In genomic region chr17:71909107-71909506, GRCm38 (mm10) we compare ENCODE assay signal across 9 mouse cellular contexts.
A peak's percentile ranks its signal among the peaks of the same experiment; 100 is the strongest.
DNase-seq lines count a peak whose midpoint lies in the region; ATAC-seq and TF ChIP-seq lines count a peak whose summit lies in the region.
"Had no signal": no experiment of that assay in that cellular context is flagged by ENCODE, and none has a peak within 500 bp of the region (broad histone marks: within the 10 kb centered on the region; RNA-seq: fewer than 3 reads in every experiment).

No protein-coding gene starts in this region.

- no peak for TF ChIP-seq POLR2A in liver, adult 2 months (IDR thresholded peaks at IDR 0.05; ENCODE audit: extremely low read depth, insufficient read depth, low read length)

- no peak for ATAC-seq in forebrain, embryonic 14.5 days
- no peak for ATAC-seq in forebrain, embryonic 15.5 days (replicated peaks)
- no peak for ATAC-seq in liver, embryonic 11.5 days (replicated peaks; ENCODE audit: low FRiP score)
- ATAC-seq in monocyte, adult 5-6 weeks (replicated peaks; ENCODE audit: insufficient number of reproducible peaks, low FRiP score, low TSS enrichment, poor library complexity, severe bottlenecking): no peak

- H3K4me2 ChIP-seq in forebrain, embryonic 14.5 days (ENCODE audit: low read length): no peak overlapping the region
- no peak overlapping the region for H3K4me2 ChIP-seq in forebrain, embryonic 15.5 days (replicated peaks)
- no peak overlapping the region for H3K4me2 ChIP-seq in liver, embryonic 11.5 days
- H3K4me2 ChIP-seq: limb, embryonic 12.5 days had no signal

- WGBS in forebrain, embryonic 14.5 days: 48% methylated on average over 3 of the region's 3 CpGs
- 40% methylated on average over 3 of the region's 3 CpGs for WGBS in forebrain, embryonic 15.5 days
- WGBS in liver, adult 2 months: 34% methylated on average over 3 of the region's 3 CpGs
- 41% methylated on average over 3 of the region's 3 CpGs for WGBS in liver, embryonic 11.5 days

- peak; percentile 7 for DNase-seq in forebrain, embryonic 14.5 days (ENCODE audit: low spot score)
- no peak for DNase-seq in liver, adult 2 months (ENCODE audit: extremely low read depth, low read depth, low spot score)
- no peak for DNase-seq in liver, embryonic 11.5 days (ENCODE audit: low spot score)
- DNase-seq in brain, adult 2 months (ENCODE audit: low read depth, low spot score): peak; percentile 27
- DNase-seq in kidney, postnatal 36 days: peak; percentile 16 to 66
- no peak for DNase-seq in spleen, adult 12 weeks (ENCODE audit: low spot score)

- H3K79me2 ChIP-seq in liver, adult 2 months (ENCODE audit: control insufficient read depth, insufficient read depth, low read length): no peaks in the 10 kb centered on the region

- H3K9ac ChIP-seq in forebrain, embryonic 14.5 days (ENCODE audit: low read length): no peak overlapping the region
- H3K9ac ChIP-seq in forebrain, embryonic 15.5 days (replicated peaks): no peak overlapping the region
- no peak overlapping the region for H3K9ac ChIP-seq in liver, adult 2 months (ENCODE audit: low read depth, low read length)
- H3K9ac ChIP-seq in liver, embryonic 11.5 days (ENCODE audit: low read depth, low read length): no peak overlapping the region
- H3K9ac ChIP-seq: limb, embryonic 12.5 days had no signal

- TF ChIP-seq CTCF in liver, adult 2 months (IDR thresholded peaks at IDR 0.05; ENCODE audit: low read depth, low read length): peak; percentile 71

- H3K36me3 ChIP-seq in forebrain, embryonic 14.5 days (ENCODE audit: control insufficient read depth, insufficient read depth, low read length): no peaks in the 10 kb centered on the region
- H3K36me3 ChIP-seq in forebrain, embryonic 15.5 days: no peaks in the 10 kb centered on the region
- no peaks in the 10 kb centered on the region for H3K36me3 ChIP-seq in liver, adult 2 months (ENCODE audit: control insufficient read depth, insufficient read depth, low read length)
- no peaks in the 10 kb centered on the region for H3K36me3 ChIP-seq in liver, embryonic 11.5 days (ENCODE audit: control insufficient read depth, insufficient read depth, low read length)
- H3K36me3 ChIP-seq: limb, embryonic 12.5 days had no signal

- H3K9me3 ChIP-seq in forebrain, embryonic 14.5 days (replicated peaks; ENCODE audit: control insufficient read depth, low read length): no peaks in the 10 kb centered on the region
- no peaks in the 10 kb centered on the region for H3K9me3 ChIP-seq in forebrain, embryonic 15.5 days
- no peaks in the 10 kb centered on the region for H3K9me3 ChIP-seq in liver, embryonic 11.5 days (ENCODE audit: control insufficient read depth, low read length)
- H3K9me3 ChIP-seq: limb, embryonic 12.5 days had no signal

- H3K27me3 ChIP-seq in forebrain, embryonic 14.5 days (replicated peaks; ENCODE audit: control insufficient read depth, insufficient read depth, low read length): no peaks in the 10 kb centered on the region
- H3K27me3 ChIP-seq in forebrain, embryonic 15.5 days: no peaks in the 10 kb centered on the region
- H3K27me3 ChIP-seq in liver, adult 2 months (ENCODE audit: control insufficient read depth, insufficient read depth, low read length): no peaks in the 10 kb centered on the region
- no peaks in the 10 kb centered on the region for H3K27me3 ChIP-seq in liver, embryonic 11.5 days (replicated peaks; ENCODE audit: control insufficient read depth, insufficient read depth, low read length)
- H3K27me3 ChIP-seq: limb, embryonic 12.5 days had no signal

- no peak overlapping the region for H3K27ac ChIP-seq in forebrain, embryonic 14.5 days (ENCODE audit: low read depth, low read length)
- no peak overlapping the region for H3K27ac ChIP-seq in forebrain, embryonic 15.5 days (replicated peaks)
- H3K27ac ChIP-seq in liver, adult 2 months (replicated peaks; ENCODE audit: insufficient read depth, low read depth, low read length): no peak overlapping the region
- no peak overlapping the region for H3K27ac ChIP-seq in liver, embryonic 11.5 days (ENCODE audit: low read depth, low read length)
- H3K27ac ChIP-seq: limb, embryonic 12.5 days had no signal

- no peak overlapping the region for H3K4me3 ChIP-seq in forebrain, embryonic 14.5 days (ENCODE audit: low read depth, low read length)
- no peak overlapping the region for H3K4me3 ChIP-seq in forebrain, embryonic 15.5 days
- no peak overlapping the region for H3K4me3 ChIP-seq in liver, adult 2 months (ENCODE audit: insufficient read depth, low read depth, low read length)
- no peak overlapping the region for H3K4me3 ChIP-seq in liver, embryonic 11.5 days (ENCODE audit: low read depth, low read length)
- H3K4me3 ChIP-seq: limb, embryonic 12.5 days had no signal

- H3K4me1 ChIP-seq in forebrain, embryonic 14.5 days (ENCODE audit: control insufficient read depth, insufficient read depth, low read length): no peaks in the 10 kb centered on the region
- no peaks in the 10 kb centered on the region for H3K4me1 ChIP-seq in forebrain, embryonic 15.5 days
- no peaks in the 10 kb centered on the region for H3K4me1 ChIP-seq in liver, adult 2 months (ENCODE audit: control insufficient read depth, insufficient read depth, low read length)
- no peaks in the 10 kb centered on the region for H3K4me1 ChIP-seq in liver, embryonic 11.5 days (replicated peaks; ENCODE audit: control insufficient read depth, insufficient read depth, low read length)
- H3K4me1 ChIP-seq: limb, embryonic 12.5 days had no signal

Comparison
In these comparisons a context has a peak if more than half of its experiments do, and no peak if none do; other contexts are left out.
1. DNase-seq: peak in forebrain, embryonic 14.5 days (single experiment), brain, adult 2 months (single experiment) and kidney, postnatal 36 days (2 of 2); none in liver, adult 2 months (single experiment), liver, embryonic 11.5 days (single experiment) and spleen, adult 12 weeks (single experiment).